Mouse (Mus musculus): Measurements from ENCODE around the gene Eif5. TPM values are rescaled to one million over a fixed set of nuclear protein-coding genes. Genes with fewer than 3 reads are reported as not detected.

Gene Eif5
- total and polyA plus RNA-seq, 2 experiments: 93.7 to 94.2 TPM

GRCm38 (mm10) chr12:111558655-111559054, 20.8 kb downstream of the Eif5 start:
- Histone ChIP-seq H3K27ac (replicated peaks; ENCODE audit: insufficient read depth, low read depth, low read length) (no peak overlapping the region), H3K4me1 (ENCODE audit: control insufficient read depth, insufficient read depth, low read length) (no peaks in the 10 kb centered on the region), H3K4me3 (ENCODE audit: insufficient read depth, low read depth, low read length) (no peak overlapping the region), H3K9ac (ENCODE audit: low read depth, low read length) (no peak overlapping the region), H3K79me2 (ENCODE audit: control insufficient read depth, insufficient read depth, low read length) (no peaks in the 10 kb centered on the region), H3K27me3 (ENCODE audit: control insufficient read depth, insufficient read depth, low read length) (no peaks in the 10 kb centered on the region), H3K36me3 (ENCODE audit: control insufficient read depth, insufficient read depth, low read length) (no peaks in the 10 kb centered on the region)
- TF ChIP-seq CTCF (IDR thresholded peaks at IDR 0.05; ENCODE audit: low read depth, low read length): no peak
- no peak for TF ChIP-seq POLR2A (IDR thresholded peaks at IDR 0.05; ENCODE audit: extremely low read depth, insufficient read depth, low read length)
- no peak for DNase-seq (ENCODE audit: extremely low read depth, low read depth, low spot score)
- WGBS: 72% methylated on average over 2 of the region's 2 CpGs

DNA sequence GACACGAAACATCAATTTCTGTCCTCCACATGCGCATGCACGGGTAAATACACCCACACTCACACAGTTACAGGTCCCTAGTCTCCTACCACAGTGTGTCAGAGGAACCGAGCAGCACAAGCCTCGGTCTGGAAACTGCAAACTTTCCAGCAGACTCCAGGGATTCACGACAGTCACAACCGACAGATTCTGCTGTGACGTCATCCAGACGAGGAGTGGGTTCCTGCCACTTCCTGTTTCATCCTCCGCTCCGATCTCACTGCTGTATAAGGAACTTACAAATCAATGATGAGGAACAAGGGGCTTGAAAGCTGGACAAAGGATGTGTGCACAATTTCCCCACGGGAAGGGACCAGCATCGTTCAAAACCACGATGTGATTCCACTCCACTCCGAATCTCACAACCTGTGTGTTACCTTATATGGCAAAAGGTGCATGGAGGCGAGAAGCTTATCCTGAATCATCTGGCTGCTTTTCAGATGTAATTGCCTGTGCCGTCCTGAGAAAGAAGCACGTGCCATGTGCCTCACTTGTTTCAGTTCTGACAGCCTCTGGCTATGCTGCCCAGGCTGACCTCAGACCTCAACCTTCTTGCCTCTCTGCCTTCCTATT, 21.9 kb downstream of the Eif5 start:
- no peaks in the 10 kb centered on the region for H3K79me2 ChIP-seq (ENCODE audit: control insufficient read depth, insufficient read depth, low read length)
- H3K4me3 ChIP-seq (ENCODE audit: insufficient read depth, low read depth, low read length): no peak overlapping the region
- TF ChIP-seq CTCF (IDR thresholded peaks at IDR 0.05; ENCODE audit: low read depth, low read length) (no peak), POLR2A (IDR thresholded peaks at IDR 0.05; ENCODE audit: extremely low read depth, insufficient read depth, low read length) (no peak)
- H3K9ac ChIP-seq (ENCODE audit: low read depth, low read length): no peak overlapping the region
- no peaks in the 10 kb centered on the region for H3K27me3 ChIP-seq (ENCODE audit: control insufficient read depth, insufficient read depth, low read length)
- no peak overlapping the region for H3K27ac ChIP-seq (replicated peaks; ENCODE audit: insufficient read depth, low read depth, low read length)
- no peaks in the 10 kb centered on the region for H3K4me1 ChIP-seq (ENCODE audit: control insufficient read depth, insufficient read depth, low read length)
- DNase-seq (ENCODE audit: extremely low read depth, low read depth, low spot score): no peak
- H3K36me3 ChIP-seq (ENCODE audit: control insufficient read depth, insufficient read depth, low read length): no peaks in the 10 kb centered on the region
- WGBS: 58% methylated on average over 18 of the region's 18 CpGs

DNA sequence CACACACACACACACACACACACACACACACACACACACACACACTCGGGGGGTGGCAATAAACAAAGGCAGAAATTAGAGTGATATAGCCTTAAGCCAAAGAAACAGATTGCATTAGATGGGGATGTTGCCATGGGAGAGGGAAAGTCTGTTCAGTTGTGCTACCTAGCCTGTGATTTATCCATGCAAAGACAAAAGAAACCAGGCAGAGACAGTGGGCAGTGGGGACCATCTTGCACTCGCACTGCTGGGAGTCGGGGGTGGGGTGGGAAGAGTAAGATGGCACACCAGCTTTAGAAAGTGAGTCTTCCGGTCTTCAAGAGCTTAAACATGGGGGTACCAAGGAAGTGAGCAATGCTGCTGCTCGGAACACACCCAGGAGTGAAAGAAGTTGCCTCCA, 22.5 kb downstream of the Eif5 start:
- H3K9ac ChIP-seq (ENCODE audit: low read depth, low read length): no peak overlapping the region
- H3K79me2 ChIP-seq (ENCODE audit: control insufficient read depth, insufficient read depth, low read length): no peaks in the 10 kb centered on the region
- DNase-seq (ENCODE audit: extremely low read depth, low read depth, low spot score): no peak
- H3K4me3 ChIP-seq (ENCODE audit: insufficient read depth, low read depth, low read length): no peak overlapping the region
- WGBS: 68% methylated on average over 5 of the region's 5 CpGs
- H3K36me3 ChIP-seq (ENCODE audit: control insufficient read depth, insufficient read depth, low read length): no peaks in the 10 kb centered on the region
- H3K4me1 ChIP-seq (ENCODE audit: control insufficient read depth, insufficient read depth, low read length): no peaks in the 10 kb centered on the region
- TF ChIP-seq CTCF (IDR thresholded peaks at IDR 0.05; ENCODE audit: low read depth, low read length) (no peak), POLR2A (IDR thresholded peaks at IDR 0.05; ENCODE audit: extremely low read depth, insufficient read depth, low read length) (no peak)
- no peaks in the 10 kb centered on the region for H3K27me3 ChIP-seq (ENCODE audit: control insufficient read depth, insufficient read depth, low read length)
- H3K27ac ChIP-seq (replicated peaks; ENCODE audit: insufficient read depth, low read depth, low read length): no peak overlapping the region

GRCm38 (mm10) chr12:111562276-111562814, 24.5 kb downstream of the Eif5 start:
- Histone ChIP-seq H3K36me3 (ENCODE audit: control insufficient read depth, insufficient read depth, low read length) (no peaks in the 10 kb centered on the region), H3K79me2 (ENCODE audit: control insufficient read depth, insufficient read depth, low read length) (no peaks in the 10 kb centered on the region), H3K9ac (ENCODE audit: low read depth, low read length) (no peak overlapping the region), H3K4me1 (ENCODE audit: control insufficient read depth, insufficient read depth, low read length) (no peaks in the 10 kb centered on the region), H3K4me3 (ENCODE audit: insufficient read depth, low read depth, low read length) (no peak overlapping the region), H3K27ac (replicated peaks; ENCODE audit: insufficient read depth, low read depth, low read length) (no peak overlapping the region; the same call in 1 of the 2 replicates), H3K27me3 (ENCODE audit: control insufficient read depth, insufficient read depth, low read length) (no peaks in the 10 kb centered on the region)
- no peak for DNase-seq (ENCODE audit: extremely low read depth, low read depth, low spot score)
- TF ChIP-seq POLR2A (IDR thresholded peaks at IDR 0.05; ENCODE audit: extremely low read depth, insufficient read depth, low read length) (no peak), CTCF (IDR thresholded peaks at IDR 0.05; ENCODE audit: low read depth, low read length) (no peak)
- WGBS: 47% methylated on average over 4 of the region's 4 CpGs

DNA sequence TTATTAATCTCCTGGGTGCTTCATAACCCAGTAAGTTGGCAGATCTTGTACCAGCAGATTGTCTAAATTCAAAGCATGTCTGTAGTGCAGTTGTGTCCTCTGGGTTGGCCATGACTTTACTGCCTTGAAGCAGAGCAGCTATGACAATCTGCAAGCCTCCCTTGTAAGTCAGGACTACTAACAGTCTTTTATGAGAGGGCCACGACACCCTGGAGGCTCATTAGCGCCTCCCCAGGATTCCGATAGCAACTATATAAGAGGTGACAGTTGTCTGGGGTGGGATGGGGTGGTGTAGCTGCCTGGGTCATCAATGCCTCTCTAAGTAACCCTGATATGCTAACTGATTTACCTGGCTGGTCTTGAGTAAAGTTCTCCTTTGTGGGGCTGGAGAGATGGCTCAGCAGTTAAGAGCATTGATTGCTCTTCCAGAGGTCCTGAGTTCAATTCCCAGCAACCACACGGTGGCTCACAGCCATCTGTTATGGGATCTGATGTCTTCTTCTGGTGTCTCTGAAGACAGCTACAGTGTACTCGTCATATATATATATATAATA, 25.3 kb downstream of the Eif5 start:
- 62% methylated on average over 5 of the region's 5 CpGs for WGBS
- DNase-seq (ENCODE audit: extremely low read depth, low read depth, low spot score): no peak
- TF ChIP-seq CTCF (IDR thresholded peaks at IDR 0.05; ENCODE audit: low read depth, low read length) (no peak), POLR2A (IDR thresholded peaks at IDR 0.05; ENCODE audit: extremely low read depth, insufficient read depth, low read length) (no peak)
- H3K27ac ChIP-seq (replicated peaks; ENCODE audit: insufficient read depth, low read depth, low read length): no peak overlapping the region; the same call in 1 of the 2 replicates
- no peak overlapping the region for H3K4me3 ChIP-seq (ENCODE audit: insufficient read depth, low read depth, low read length)
- no peaks in the 10 kb centered on the region for H3K27me3 ChIP-seq (ENCODE audit: control insufficient read depth, insufficient read depth, low read length)
- no peaks in the 10 kb centered on the region for H3K4me1 ChIP-seq (ENCODE audit: control insufficient read depth, insufficient read depth, low read length)
- H3K79me2 ChIP-seq (ENCODE audit: control insufficient read depth, insufficient read depth, low read length): no peaks in the 10 kb centered on the region
- no peaks in the 10 kb centered on the region for H3K36me3 ChIP-seq (ENCODE audit: control insufficient read depth, insufficient read depth, low read length)
- H3K9ac ChIP-seq (ENCODE audit: low read depth, low read length): no peak overlapping the region

GRCm38 (mm10) chr12:111565363-111565762, 27.5 kb downstream of the Eif5 start:
- 93% methylated on average over 5 of the region's 5 CpGs for WGBS

More at GRCm38 (mm10) chr12:111565363-111565762, 27.5 kb downstream of the Eif5 start:
- Histone ChIP-seq H3K79me2 (ENCODE audit: control insufficient read depth, insufficient read depth, low read length) (no peaks in the 10 kb centered on the region), H3K27me3 (ENCODE audit: control insufficient read depth, insufficient read depth, low read length) (no peaks in the 10 kb centered on the region), H3K36me3 (ENCODE audit: control insufficient read depth, insufficient read depth, low read length) (no peaks in the 10 kb centered on the region), H3K4me3 (ENCODE audit: insufficient read depth, low read depth, low read length) (no peak overlapping the region), H3K9ac (ENCODE audit: low read depth, low read length) (no peak overlapping the region), H3K4me1 (ENCODE audit: control insufficient read depth, insufficient read depth, low read length) (no peaks in the 10 kb centered on the region), H3K27ac (replicated peaks; ENCODE audit: insufficient read depth, low read depth, low read length) (no peak overlapping the region)
- DNase-seq (ENCODE audit: extremely low read depth, low read depth, low spot score): no peak
- no peak for TF ChIP-seq CTCF (IDR thresholded peaks at IDR 0.05; ENCODE audit: low read depth, low read length)
- no peak for TF ChIP-seq POLR2A (IDR thresholded peaks at IDR 0.05; ENCODE audit: extremely low read depth, insufficient read depth, low read length)

Data from liver, adult 2 months (tissue).